Mouse (Mus musculus): ENCODE results near the gene Mtmr12. TPM values are rescaled to one million over a fixed set of nuclear protein-coding genes. Genes with fewer than 3 reads are reported as not detected.

Mtmr12 gene
- total RNA-seq, 2 experiments from 2014 or later = 3.5 to 5.6 TPM

DNA sequence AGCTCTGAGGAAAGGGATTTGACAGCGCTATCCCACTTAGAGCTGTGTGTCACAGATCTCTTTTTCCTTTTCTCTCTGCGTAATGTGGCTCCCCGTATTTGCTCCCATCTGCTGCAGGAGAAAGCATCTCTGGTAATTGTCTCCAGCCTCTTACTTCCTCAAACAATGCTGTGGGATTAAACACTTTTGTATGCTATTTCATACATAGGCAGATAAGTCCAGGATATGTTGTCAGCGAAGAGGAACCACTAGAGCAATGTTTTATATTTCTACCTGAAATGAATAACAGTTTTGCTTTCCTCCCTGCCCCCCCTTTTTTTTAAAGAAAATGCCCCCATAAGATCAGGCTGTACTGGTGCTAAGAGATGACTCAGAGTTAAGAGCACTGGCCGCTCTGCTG, 103.7 kb downstream of the Mtmr12 start:
- no peak for DNase-seq
- intact Hi-C loops (cut with DNase I) = no loop called here
- no peak for TF ChIP-seq CTCF (IDR thresholded peaks at IDR 0.05)

DNA sequence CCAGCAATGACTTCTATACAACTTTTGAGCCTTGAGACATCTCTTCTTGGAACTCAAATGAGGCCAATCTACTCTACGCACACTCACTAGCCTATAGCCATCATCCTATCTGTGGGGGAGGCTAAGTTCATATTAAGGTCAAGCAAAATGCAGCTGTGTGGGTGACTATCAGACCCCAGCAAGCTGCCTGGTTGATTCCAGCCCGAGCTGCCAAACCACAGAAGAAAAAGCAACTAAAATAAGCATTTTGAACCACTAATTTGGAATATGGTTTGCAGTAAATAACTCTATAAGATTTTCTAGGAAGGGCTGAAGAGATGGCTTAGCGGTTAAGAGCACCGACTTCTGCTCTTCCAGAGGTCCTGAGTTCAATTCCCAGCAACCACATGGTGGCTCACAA, 105.8 kb downstream of the Mtmr12 start:
- no peak for DNase-seq
- intact Hi-C loops (cut with DNase I) = no loop called here
- TF ChIP-seq CTCF (IDR thresholded peaks at IDR 0.05) = no peak
- Histone ChIP-seq H3K27ac (no peak overlapping the region), H3K4me3 (no peak overlapping the region)

More for the DNA sequence above, 103.7 kb downstream of the Mtmr12 start:
- no peak overlapping the region for H3K4me3 ChIP-seq
- H3K27ac ChIP-seq = no peak overlapping the region

DNA sequence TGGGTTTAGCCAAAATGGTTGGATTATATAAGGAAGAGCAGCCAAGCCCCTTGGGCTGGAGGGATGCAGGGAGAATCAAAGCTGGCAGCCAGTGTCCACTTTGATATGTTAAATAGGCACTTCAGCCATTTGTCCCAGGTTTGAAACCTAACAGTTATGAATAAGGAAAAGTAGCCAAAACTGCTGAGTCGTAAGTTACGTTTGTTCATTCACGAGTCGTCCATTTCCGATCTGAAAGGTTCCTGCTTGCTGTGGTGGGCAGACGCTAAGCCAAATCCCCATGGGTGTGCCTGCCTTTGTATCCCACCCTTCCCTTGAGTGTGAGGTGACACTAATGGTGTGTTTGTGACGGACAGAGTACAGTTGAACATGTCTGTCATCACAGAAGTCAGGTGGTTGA, 106.6 kb downstream of the Mtmr12 start:
- intact Hi-C loops (cut with DNase I) = no loop called here
- no peak overlapping the region for H3K27ac ChIP-seq
- no peak overlapping the region for H3K4me3 ChIP-seq
- TF ChIP-seq CTCF (IDR thresholded peaks at IDR 0.05) = no peak
- no peak for DNase-seq

DNA sequence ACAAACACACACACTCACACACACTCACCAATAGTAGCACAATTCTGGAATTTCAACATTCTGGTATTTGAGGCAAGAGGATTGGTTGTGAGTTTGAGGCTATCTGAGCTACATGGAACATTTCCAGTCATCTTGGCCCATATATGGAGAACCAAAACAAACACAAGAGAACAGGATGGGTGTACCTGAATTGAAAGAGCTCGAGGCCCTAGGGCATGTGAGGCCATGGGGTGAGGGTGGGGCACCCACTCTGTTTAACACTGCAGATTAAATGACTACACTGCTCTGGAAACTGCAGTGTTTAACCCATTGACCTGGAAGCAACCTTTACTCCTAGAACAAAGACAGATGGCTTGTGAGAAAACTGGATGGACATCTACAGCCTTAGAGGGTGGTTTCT, 108.4 kb downstream of the Mtmr12 start:
- DNase-seq = no peak
- Histone ChIP-seq H3K4me3 (no peak overlapping the region), H3K27ac (no peak overlapping the region)
- intact Hi-C loops (cut with DNase I) = no loop called here
- no peak for TF ChIP-seq CTCF (IDR thresholded peaks at IDR 0.05)

DNA sequence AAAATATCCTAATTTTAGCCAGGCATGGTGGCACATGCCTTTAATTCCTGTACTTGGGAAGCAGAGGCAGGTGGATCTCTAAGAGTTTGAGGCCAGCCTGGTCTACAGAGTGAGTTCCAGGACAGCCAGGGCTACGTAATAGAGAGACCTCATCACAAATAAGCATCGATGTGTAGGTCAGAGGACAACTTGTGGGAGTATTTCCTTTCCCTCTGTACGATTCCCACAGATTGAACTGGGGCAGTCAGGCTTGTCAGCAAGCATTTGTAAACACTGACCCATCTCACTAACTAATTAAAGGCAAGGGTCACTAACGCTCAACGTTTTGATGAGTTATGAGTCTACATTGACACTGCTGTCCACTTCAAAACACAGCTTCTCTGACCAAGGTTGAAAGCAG, 109.8 kb downstream of the Mtmr12 start:
- no peak for DNase-seq
- no peak for TF ChIP-seq CTCF (IDR thresholded peaks at IDR 0.05)
- Histone ChIP-seq H3K4me3 (no peak overlapping the region), H3K27ac (no peak overlapping the region)
- intact Hi-C loops (cut with DNase I) = no loop called here

DNA sequence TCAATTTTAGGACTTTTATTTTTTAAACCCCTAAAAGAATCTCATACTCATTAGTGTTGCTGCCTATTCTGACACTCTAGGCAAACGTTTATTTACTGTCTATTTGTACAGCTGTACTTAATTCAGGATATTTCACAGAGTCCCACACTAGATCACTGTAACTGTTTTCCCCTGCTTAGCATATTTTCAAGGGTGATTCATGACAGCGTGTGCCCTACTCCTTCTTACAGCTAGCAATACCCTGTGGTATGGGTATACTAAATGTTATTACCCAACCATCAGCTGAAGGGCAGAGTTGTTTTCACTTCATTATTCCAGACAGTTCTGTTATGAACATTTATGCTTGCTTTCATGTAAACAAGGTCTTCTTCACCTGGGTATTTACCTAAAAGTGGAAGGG, 111.2 kb downstream of the Mtmr12 start:
- Histone ChIP-seq H3K27ac (no peak overlapping the region), H3K4me3 (no peak overlapping the region)
- intact Hi-C loops (cut with DNase I) = no loop called here
- no peak for DNase-seq
- TF ChIP-seq CTCF (IDR thresholded peaks at IDR 0.05) = no peak

DNA sequence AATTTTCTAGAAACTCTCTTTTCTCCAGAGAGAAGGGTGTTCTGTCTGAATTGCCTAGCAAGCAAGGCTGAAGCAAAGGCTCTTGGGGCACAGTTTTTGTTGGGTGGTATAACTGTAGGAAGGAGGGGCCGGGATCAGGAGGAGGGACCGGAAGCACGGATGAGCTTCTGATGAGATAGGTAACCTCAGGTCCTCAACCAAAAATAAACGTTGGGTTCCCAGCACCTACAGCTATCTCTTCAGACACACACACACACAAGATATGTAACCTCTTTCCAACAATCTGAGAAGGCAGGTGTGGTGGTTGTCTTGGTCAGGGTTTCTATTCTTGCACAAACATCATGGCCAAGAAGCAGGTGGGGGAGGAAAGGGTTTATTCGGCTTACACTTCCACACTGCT, 112.5 kb downstream of the Mtmr12 start:
- TF ChIP-seq CTCF (IDR thresholded peaks at IDR 0.05) = no peak
- intact Hi-C loops (cut with DNase I) = no loop called here
- DNase-seq = no peak
- Histone ChIP-seq H3K4me3 (no peak overlapping the region), H3K27ac (no peak overlapping the region)

DNA sequence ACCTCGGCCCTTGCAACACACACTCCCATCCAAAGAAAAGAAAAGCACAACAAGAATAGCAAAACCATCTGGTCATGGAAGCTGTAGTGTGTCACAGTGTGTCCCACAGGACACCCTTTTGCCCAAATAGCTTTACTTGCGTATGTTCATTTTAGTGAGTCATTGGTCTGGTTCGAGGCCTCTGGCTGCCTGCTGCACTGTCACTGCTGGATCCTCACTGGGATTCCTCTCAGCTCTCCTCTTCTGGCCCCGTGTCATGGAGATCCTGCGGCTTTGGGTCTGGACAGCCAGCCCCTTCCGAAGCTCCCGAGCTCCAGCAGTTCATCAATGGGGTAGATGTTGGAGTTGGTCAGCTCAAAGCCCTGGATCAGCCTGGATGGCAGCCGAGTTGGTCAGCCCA, 113.6 kb downstream of the Mtmr12 start:
- intact Hi-C loops (cut with DNase I) = no loop called here
- H3K4me3 ChIP-seq = no peak overlapping the region
- peak; percentile 22 for DNase-seq
- H3K27ac ChIP-seq = no peak overlapping the region
- TF ChIP-seq CTCF (IDR thresholded peaks at IDR 0.05) = no peak

DNA sequence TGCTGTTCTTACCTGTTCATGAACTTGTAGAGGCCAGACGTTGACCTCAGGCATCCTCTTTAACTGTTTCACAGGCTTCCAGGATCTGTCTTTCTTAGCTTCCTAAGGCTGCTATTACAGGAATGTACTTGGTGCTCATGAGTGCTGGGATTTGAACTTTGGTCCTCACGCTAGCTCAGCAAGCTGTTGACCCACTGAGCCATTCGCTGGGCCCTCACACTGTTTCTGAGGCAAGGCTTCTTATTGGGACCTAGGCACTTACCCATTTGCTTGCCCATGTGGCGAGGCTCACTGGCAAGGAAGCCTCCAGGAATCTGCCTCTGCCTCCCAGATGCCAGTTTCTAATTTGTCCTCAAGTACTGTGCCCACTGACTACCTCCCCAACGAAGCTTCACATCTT, 115.1 kb downstream of the Mtmr12 start:
- no peak for TF ChIP-seq CTCF (IDR thresholded peaks at IDR 0.05)
- peak overlapping the region; percentile 99 for H3K27ac ChIP-seq
- intact Hi-C loops (cut with DNase I) = loop anchor here (5.0 kb wide), 1 partner anchor 113 kb away; the partner anchor contains the start of gene Mtmr12
- no peak for DNase-seq
- peak overlapping the region; percentile 100 for H3K4me3 ChIP-seq

DNA sequence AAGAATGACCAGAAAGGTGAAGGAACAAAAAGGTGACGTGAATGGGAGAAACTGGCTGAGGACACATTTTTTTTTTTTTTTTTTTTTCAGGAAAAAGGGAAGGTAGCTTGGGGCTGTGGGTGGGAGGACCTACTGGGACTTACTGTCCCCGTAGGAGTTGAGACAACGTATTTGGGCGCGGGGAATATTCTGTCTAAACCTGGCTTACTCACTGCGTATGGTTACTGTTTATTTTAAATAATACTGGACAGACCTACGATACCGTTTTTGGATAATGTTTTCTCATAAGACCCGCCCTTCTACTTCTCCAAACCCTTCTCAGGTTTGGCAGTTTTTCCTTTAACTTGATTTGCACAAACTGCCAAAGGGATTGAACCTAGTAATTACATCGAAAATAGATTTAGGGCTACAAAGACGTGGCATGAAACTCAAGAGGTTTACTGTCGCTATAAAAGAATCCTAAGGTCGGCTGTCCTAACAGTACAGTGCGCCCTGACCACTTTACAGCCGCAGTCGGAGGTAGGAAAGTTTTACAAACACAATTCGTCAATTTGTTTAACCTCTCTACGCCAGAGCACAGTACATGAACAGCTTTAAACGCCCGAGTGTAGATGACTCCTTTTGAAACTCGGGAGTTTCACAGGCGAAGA, 115.7 kb downstream of the Mtmr12 start:
- H3K27ac ChIP-seq = peak overlapping the region; percentile 99
- H3K4me3 ChIP-seq = peak overlapping the region; percentile 100
- intact Hi-C loops (cut with DNase I) = loop anchor here (5.0 kb wide), 1 partner anchor 113 kb away; the partner anchor contains the start of gene Mtmr12
- no peak for TF ChIP-seq CTCF (IDR thresholded peaks at IDR 0.05)
- DNase-seq = no peak

DNA sequence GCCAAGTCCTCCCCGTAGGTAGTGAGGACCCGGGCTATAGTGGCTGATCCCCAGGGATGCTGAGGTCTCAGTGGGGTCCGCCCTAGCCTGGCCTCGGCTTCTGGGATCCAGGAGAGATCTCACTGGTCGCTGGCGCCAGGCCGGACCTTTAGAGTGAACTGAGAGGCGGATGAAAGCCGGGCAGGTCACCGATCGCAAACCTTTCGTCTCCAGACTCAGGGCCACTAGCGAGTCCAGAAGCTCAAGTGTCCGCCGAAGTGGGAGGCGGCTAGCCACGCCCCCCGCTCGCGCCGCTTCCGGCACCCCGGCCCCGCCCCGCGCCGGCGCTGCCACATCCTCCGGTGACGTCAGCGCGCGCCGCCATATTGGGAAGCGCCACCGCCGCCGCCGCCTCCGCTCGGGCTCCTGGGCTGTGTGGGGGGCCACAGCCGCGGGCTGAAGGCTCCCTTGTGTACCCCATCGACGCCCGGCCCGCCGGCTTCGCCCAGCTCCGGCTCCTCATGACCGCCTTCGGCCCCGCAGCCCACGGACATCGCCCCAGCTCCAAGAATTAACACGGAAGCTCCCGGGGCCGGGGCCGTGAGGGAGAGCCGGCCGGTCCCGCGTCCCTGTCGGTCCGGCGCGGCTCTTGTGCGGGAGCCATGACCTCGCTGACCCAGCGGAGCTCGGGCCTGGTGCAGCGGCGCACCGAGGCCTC, 116.4 kb downstream of the Mtmr12 start, which contains the start of gene Golph3:
Golph3 (plus strand) TSS at position 360 of the 697 bp plus-strand sequence.
- intact Hi-C loops (cut with DNase I) = loop anchor here (5.0 kb wide), 1 partner anchor 114 kb away; the partner anchor contains the start of gene Mtmr12
- peak within 1 kb of the TSS; percentile 99 for H3K27ac ChIP-seq
- peak within 1 kb of the TSS; percentile 100 for H3K4me3 ChIP-seq
- peak; percentile 98 for DNase-seq
- TF ChIP-seq CTCF (IDR thresholded peaks at IDR 0.05) = no peak

DNA sequence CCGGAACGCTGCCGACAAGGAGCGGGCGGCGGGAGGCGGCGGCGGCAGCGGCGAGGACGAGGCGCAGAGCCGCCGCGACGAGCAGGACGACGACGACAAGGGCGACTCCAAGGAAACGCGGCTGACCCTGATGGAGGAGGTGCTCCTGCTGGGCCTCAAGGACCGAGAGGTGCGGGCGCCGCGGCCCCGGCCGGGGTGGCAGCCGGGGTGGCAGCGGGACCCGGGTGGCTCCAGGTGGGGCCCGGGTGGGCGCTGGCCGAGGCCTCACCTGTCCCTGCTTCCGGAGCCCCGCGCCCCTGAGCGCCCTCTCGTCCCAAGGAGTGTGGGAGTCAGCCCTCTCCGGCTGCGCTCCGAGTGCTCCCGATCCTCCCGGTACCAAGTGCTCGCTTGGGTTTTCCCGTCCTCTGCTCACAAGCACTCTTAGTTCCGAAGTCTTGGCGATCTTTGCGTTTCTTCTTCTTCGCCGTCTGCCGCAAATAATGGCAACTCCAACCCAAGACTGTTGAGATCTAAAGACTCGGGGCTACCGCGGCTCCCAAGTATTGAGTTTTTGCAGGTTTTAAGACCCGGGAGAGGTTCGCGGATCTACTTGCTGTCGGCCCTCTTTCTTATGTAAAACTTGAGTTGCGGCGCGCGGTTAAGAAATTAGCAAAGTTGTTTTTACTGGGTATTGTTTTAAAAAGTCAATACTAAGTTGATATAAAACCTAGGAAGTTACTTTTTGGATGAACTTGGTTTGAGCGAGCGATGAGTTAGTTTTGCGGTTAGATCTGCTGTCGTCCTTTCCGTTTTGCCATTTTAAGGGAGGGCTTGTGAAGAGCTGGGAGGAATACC, 117.2 kb downstream of the Mtmr12 start, which contains the start of gene 1810049J17Rik:
1810049J17Rik (minus strand) TSS at position 112 of the 834 bp plus-strand sequence.
- peak; percentile 69 for DNase-seq
- H3K4me3 ChIP-seq = peak within 1 kb of the TSS; percentile 100
- intact Hi-C loops (cut with DNase I) = loop anchor here (5.0 kb wide), 1 partner anchor 115 kb away; the partner anchor contains the start of gene Mtmr12
- no peak for TF ChIP-seq CTCF (IDR thresholded peaks at IDR 0.05)
- H3K27ac ChIP-seq = peak within 1 kb of the TSS; percentile 99
